Mouse (Mus musculus): ENCODE results near the gene Szt2. TPM values are rescaled to one million over a fixed set of nuclear protein-coding genes. Genes with fewer than 3 reads are reported as not detected.

The Szt2 gene
- total and polyA plus RNA-seq, 3 experiments: 3.2 to 18.9 (median 7.4) TPM

DNA sequence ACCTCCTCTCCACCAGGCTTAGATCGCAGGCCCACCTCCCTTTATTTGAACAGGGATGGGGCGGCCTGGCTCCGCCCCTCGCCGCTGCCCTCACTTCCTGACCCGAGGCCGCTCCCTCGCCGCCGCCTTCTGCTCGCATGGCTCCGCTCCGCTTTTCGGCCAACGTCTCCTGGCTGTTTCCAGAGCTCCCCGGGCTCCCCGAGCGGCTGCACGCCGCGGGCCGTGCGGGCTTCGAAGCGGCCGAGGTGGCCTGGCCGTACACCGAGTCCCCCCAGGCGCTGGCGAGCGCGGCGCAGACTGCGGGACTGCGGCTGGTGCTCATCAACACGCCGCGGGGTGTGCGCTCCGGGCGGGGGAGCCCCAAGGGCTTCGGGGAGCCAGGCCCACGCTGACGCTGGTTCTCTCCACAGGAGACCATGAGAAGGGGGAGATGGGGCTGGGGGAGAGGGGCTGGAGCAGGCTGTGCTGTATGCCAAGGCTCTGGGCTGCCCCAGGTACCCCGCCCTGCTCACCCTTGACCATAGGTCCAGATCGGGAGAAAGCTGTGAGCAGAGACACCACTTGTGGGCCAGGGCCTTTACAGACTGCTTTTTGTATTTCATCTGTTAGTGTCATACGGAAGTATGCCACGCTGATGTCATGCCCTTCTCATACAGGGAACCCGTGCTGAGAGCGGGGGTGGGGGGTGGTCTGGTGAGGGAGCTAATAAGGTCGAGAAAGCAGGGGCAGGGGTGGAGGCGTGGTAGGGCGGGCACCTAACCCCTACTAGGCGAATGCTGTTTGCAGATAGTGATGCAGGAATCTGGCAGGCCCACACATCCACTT lies 49.0 kb downstream of the Szt2 start:
- H3K4me1 ChIP-seq (ENCODE audit: control insufficient read depth in 1 of 2, insufficient read depth in 2 of 2): peaks cover 0 to 8% of the 10 kb centered on the region in 2 experiments; a peak in 2 of 4 replicates
- dilution Hi-C loops (cut with MboI; ENCODE audit: extremely low pct_ligation_motif_present, extremely low pct_unique_long_range_greater_than_20kb, low sequenced_read_pairs) (no loop called here), in situ Hi-C loops (cut with MboI; ENCODE audit: low pct_ligation_motif_present, low pct_unique_long_range_greater_than_20kb, low sequenced_read_pairs) (no loop called here)
- H3K27ac ChIP-seq (ENCODE audit: insufficient read depth, low read depth): peak overlapping the region; percentile 48
- H3K36me3 ChIP-seq (replicated peaks in 1 of 2; ENCODE audit: control insufficient read depth in 1 of 2, insufficient read depth in 1 of 2, low read length in 1 of 2): peaks cover 34 to 39% of the 10 kb centered on the region in 2 experiments
- TF ChIP-seq ELF1 (IDR thresholded peaks at IDR 0.05; ENCODE audit: low read depth, low read length) (peak; percentile 67), ETS1 (conservative IDR thresholded peaks at IDR 0.05; ENCODE audit: low read depth, low read length) (peak; percentile 57; the same call in 1 of the 2 replicates), GABPA (IDR thresholded peaks at IDR 0.05; ENCODE audit: insufficient replicate concordance, low read depth, low read length) (no peak), CHD1 (IDR thresholded peaks at IDR 0.05; ENCODE audit: low read depth, low read length) (0 out of 2 replicates have a peak, but pooled peaks have one; percentile 10), EP300 (IDR thresholded peaks at IDR 0.05; ENCODE audit: low read length) (no peak), MEF2A (IDR thresholded peaks at IDR 0.05; ENCODE audit: borderline replicate concordance, low read depth, low read length) (no peak), NELFE (IDR thresholded peaks at IDR 0.05; ENCODE audit: low read depth, low read length) (peak; percentile 82), MXI1 (IDR thresholded peaks at IDR 0.05; ENCODE audit: low read depth, low read length) (peak; percentile 37; the same call in 1 of the 2 replicates), USF2 (conservative IDR thresholded peaks at IDR 0.05; ENCODE audit: low read depth, low read length) (no peak), HCFC1 (IDR thresholded peaks at IDR 0.05; ENCODE audit: low read depth, low read length) (peak; percentile 55; the same call in 1 of the 2 replicates), CTCF (conservative IDR thresholded peaks at IDR 0.05 in 1 of 2, IDR thresholded peaks at IDR 0.05 in 1 of 2; ENCODE audit: low read depth in 2 of 2, low read length in 2 of 2) (no peak), UBTF (IDR thresholded peaks at IDR 0.05; ENCODE audit: low read depth, low read length) (0 out of 2 replicates have a peak, but pooled peaks have one; percentile 60), CHD2 (IDR thresholded peaks at IDR 0.05; ENCODE audit: low read length) (no peak), TBP (conservative IDR thresholded peaks at IDR 0.05; ENCODE audit: low read depth, low read length) (no peak), NRF1 (IDR thresholded peaks at IDR 0.05; ENCODE audit: low read depth, low read length) (no peak), USF1 (IDR thresholded peaks at IDR 0.05; ENCODE audit: low read depth, low read length) (no peak), MAX (IDR thresholded peaks at IDR 0.05; ENCODE audit: low read length) (peak; percentile 49), TCF12 (IDR thresholded peaks at IDR 0.05; ENCODE audit: low read depth, low read length) (0 out of 2 replicates have a peak, but pooled peaks have one; percentile 17), IRF4 (IDR thresholded peaks at IDR 0.05; ENCODE audit: low read depth, low read length) (peak; percentile 47), ZKSCAN1 (IDR thresholded peaks at IDR 0.05; ENCODE audit: borderline replicate concordance, low read depth, low read length) (no peak), ZNF384 (IDR thresholded peaks at IDR 0.05; ENCODE audit: low read depth, low read length) (no peak), BHLHE40 (IDR thresholded peaks at IDR 0.05; ENCODE audit: low read depth, low read length) (peak; percentile 85), MAFK (IDR thresholded peaks at IDR 0.05; ENCODE audit: insufficient replicate concordance, low read length) (no peak), E2F4 (IDR thresholded peaks at IDR 0.05; ENCODE audit: insufficient replicate concordance, low read depth, low read length) (no peak), JUN (IDR thresholded peaks at IDR 0.05; ENCODE audit: insufficient read depth, low read depth, low read length) (no peak), ZC3H11A (IDR thresholded peaks at IDR 0.05; ENCODE audit: low read depth, low read length) (no peak), ZMIZ1 (IDR thresholded peaks at IDR 0.05; ENCODE audit: low read depth, low read length) (peak; percentile 43; the same call in 1 of the 2 replicates), MAZ (IDR thresholded peaks at IDR 0.05; ENCODE audit: low read depth, low read length) (no peak), POLR2AphosphoS2 (IDR thresholded peaks at IDR 0.05; ENCODE audit: low read depth, low read length) (0 out of 2 replicates have a peak, but pooled peaks have one; percentile 39), MYC (IDR thresholded peaks at IDR 0.05; ENCODE audit: low read depth, low read length) (0 out of 2 replicates have a peak, but pooled peaks have one; percentile 28), JUND (conservative IDR thresholded peaks at IDR 0.05; ENCODE audit: low read depth, low read length) (no peak), KAT2A (IDR thresholded peaks at IDR 0.05; ENCODE audit: insufficient replicate concordance, low read length) (no peak), PAX5 (IDR thresholded peaks at IDR 0.05; ENCODE audit: low read length) (no peak), RCOR1 (conservative IDR thresholded peaks at IDR 0.05; ENCODE audit: low read depth, low read length) (no peak), RAD21 (IDR thresholded peaks at IDR 0.05; ENCODE audit: low read depth, low read length) (no peak), POLR2A (IDR thresholded peaks at IDR 0.05; ENCODE audit: low read depth, low read length) (peak; percentile 83), SIN3A (IDR thresholded peaks at IDR 0.05; ENCODE audit: low read length) (0 out of 2 replicates have a peak, but pooled peaks have one; percentile 31), SMC3 (IDR thresholded peaks at IDR 0.05; ENCODE audit: low read depth, low read length) (no peak)
- H3K9me3 ChIP-seq (replicated peaks; ENCODE audit: low read length): no peaks in the 10 kb centered on the region
- no peaks in the 10 kb centered on the region for H3K79me2 ChIP-seq (replicated peaks; ENCODE audit: control insufficient read depth, extremely low read depth, insufficient read depth, poor library complexity, severe bottlenecking)
- H3K27me3 ChIP-seq (replicated peaks): no peaks in the 10 kb centered on the region
- peak overlapping the region; percentile 64 to 77 (median 73) for H3K4me3 ChIP-seq (replicated peaks in 1 of 3; ENCODE audit: low read depth in 2 of 3, low read length in 2 of 3, poor library complexity in 1 of 3)
- DNase-seq (ENCODE audit: extremely low read depth): peak; percentile 66
- peak overlapping the region; percentile 81 for H3K4me2 ChIP-seq (ENCODE audit: insufficient read depth, low read depth, poor library complexity, severe bottlenecking)
- peak overlapping the region; percentile 87 for H3K9ac ChIP-seq (ENCODE audit: insufficient read depth, low read depth)
